Mouse (Mus musculus): ENCODE results near the gene Lamb3. TPM values are rescaled to one million over a fixed set of nuclear protein-coding genes. Genes with fewer than 3 reads are reported as not detected.
A peak's percentile ranks its signal among the peaks of the same experiment; 100 is the strongest.

Gene Lamb3
- total RNA-seq, 2 experiments from 2014 or later, result not detected

GRCm38 (mm10) chr1:193361181-193361580 lies 153.7 kb downstream of the Lamb3 start:
- no peak for ATAC-seq (replicated peaks; ENCODE audit: low FRiP score, low TSS enrichment, poor library complexity, severe bottlenecking)

- ATAC-seq (replicated peaks; ENCODE audit: low FRiP score, low TSS enrichment, poor library complexity, severe bottlenecking), result no peak
Measured at GRCm38 (mm10) chr1:193362078-193362477, 154.6 kb downstream of the Lamb3 start.

GRCm38 (mm10) chr1:193363801-193364231 lies 156.3 kb downstream of the Lamb3 start:
- peak; percentile 91 for ATAC-seq (replicated peaks; ENCODE audit: low FRiP score, low TSS enrichment, poor library complexity, severe bottlenecking)

GRCm38 (mm10) chr1:193368055-193368454 lies 160.6 kb downstream of the Lamb3 start:
- ATAC-seq (replicated peaks; ENCODE audit: low FRiP score, low TSS enrichment, poor library complexity, severe bottlenecking), result no peak

- no peak for ATAC-seq (replicated peaks; ENCODE audit: low FRiP score, low TSS enrichment, poor library complexity, severe bottlenecking)
Measured at GRCm38 (mm10) chr1:193369091-193369490, 161.6 kb downstream of the Lamb3 start.

- ATAC-seq (replicated peaks; ENCODE audit: low FRiP score, low TSS enrichment, poor library complexity, severe bottlenecking), result no peak
Measured at GRCm38 (mm10) chr1:193370096-193370495, 162.6 kb downstream of the Lamb3 start, which contains the start of gene Camk1g. Camk1g (minus strand) TSS chr1:193370298.

- no peak for ATAC-seq (replicated peaks; ENCODE audit: low FRiP score, low TSS enrichment, poor library complexity, severe bottlenecking)
Measured at GRCm38 (mm10) chr1:193373906-193374413, 166.5 kb downstream of the Lamb3 start.

GRCm38 (mm10) chr1:193376478-193377134 lies 169.1 kb downstream of the Lamb3 start:
- ATAC-seq (replicated peaks; ENCODE audit: low FRiP score, low TSS enrichment, poor library complexity, severe bottlenecking), result peak; percentile 79

DNA sequence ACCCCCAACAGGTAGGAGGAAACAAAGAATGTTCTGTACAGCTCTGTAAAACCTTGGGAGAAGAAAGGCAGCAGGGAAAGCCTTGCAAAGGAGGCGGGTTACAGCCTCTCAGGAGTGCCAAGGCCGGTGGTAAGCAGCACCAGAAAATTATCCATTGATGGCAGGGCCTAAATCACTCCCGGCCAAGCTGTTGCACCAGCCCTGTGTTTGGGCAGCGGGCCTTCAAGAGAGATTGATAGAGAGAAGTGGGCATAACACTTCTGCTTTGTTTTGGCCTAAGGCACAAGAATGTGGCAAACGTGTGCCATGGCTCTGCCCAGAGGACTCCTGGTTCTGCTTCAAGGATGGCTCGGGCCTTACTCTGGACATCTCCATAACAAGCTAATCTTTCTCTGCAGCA lies 172.1 kb downstream of the Lamb3 start:
- ATAC-seq (replicated peaks; ENCODE audit: low FRiP score, low TSS enrichment, poor library complexity, severe bottlenecking), result no peak

DNA sequence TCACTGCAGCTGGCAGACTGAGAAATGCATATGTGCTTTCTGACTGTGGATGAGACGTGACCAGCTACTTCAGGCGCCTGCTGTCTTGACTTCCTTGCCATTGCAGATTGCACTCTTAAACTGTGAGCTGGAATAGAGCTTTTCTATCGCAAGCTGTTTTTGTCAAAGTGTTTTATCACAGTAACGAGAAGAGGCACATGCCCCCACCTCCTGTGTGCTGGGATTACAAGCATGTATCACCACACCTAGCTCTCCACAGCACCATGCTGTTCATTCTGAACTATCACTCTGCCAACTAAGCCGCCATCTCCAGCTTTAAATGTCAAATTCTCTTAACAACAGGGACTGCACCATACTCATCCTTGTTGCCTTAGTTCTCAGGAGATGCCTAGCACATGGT lies 173.4 kb downstream of the Lamb3 start:
- no peak for ATAC-seq (replicated peaks; ENCODE audit: low FRiP score, low TSS enrichment, poor library complexity, severe bottlenecking)

DNA sequence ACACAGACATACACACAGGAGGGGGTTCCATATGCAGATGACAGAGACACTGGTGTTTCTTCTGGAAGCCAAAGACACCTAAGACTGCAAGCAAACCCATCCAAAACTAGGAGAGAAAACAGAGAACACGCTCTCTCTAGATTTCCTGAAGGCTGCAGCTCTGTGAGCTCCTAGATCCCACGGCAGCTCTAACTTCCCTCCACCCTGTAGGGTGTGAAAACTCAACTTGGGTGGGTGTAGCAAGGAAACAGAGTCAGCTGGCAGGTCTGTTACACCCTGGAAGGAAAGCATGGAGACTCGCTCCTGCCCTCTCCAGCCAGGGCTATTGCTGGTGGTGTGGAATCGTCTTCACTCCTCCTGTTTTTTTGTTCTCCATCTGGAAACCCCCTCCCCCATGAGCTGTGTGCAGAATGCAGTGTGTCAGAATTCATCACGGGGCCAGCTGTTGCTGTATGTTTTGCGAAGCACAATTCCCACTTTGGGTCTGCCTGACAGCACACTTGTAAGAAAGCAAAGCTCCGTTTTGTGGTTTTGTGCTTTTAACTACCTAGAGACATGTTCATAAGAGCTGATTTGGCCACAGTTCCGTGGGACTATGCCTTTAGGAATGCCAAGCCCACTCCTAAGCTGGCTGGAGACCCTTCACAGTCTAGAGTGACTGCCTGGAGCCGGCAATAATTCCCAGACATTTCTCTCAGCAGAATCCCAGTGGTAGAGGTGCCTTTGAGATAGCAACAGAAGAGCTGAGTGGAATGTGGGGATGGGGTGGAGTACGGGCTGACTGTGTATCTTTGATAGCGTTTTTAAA lies 174.3 kb downstream of the Lamb3 start:
- ATAC-seq (replicated peaks; ENCODE audit: low FRiP score, low TSS enrichment, poor library complexity, severe bottlenecking), result no peak

DNA sequence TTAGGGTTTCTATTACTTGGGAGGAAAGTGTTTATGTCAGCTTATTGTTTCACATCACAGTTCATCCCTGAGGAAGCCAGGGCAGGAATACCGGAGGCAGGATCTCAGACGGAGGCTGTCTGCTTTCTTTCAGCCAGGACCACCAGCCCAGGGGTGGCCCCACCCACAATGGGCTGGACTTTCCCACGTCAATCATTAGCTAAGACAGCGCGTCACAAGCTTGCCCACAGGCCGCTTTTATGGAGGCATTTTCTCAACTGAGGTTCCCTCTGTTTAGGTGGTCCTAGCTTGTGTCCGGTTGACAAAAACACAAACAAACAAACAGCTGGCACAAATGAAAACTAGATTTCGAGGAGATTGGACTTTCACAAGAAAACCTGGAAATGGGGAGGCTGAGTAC lies 174.9 kb downstream of the Lamb3 start:
- ATAC-seq (replicated peaks; ENCODE audit: low FRiP score, low TSS enrichment, poor library complexity, severe bottlenecking), result peak; percentile 48

DNA sequence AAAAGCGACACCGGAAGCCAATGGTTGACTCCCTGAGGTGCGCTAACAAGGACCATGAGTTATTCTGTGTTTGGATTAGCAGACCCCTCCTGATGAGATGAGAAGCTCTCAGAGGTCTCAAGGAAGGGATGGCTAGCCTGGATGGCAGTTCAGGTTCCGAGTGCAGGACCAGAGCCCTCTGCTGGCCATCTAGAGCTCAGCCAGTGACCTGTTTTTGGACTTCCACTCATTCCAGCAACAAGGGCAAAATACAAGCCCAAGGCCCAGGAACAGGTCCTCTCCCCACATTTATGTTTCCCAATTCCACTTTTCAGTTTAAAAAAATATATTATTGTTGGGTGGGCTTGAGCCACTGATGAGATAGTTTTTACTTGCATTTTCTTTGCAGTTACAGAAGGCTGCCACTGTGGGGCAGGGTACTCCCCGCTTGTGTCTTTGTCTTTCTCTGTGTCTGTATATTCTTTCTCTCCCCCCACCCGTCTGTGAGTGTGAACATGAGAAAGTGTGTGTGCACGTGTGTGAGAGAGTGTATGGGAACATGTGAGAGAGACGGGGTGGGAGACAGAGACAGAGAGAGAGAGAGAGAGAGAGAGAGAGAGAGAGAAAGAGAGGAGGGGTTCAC lies 175.5 kb downstream of the Lamb3 start:
- ATAC-seq (replicated peaks; ENCODE audit: low FRiP score, low TSS enrichment, poor library complexity, severe bottlenecking), result peak; percentile 87

DNA sequence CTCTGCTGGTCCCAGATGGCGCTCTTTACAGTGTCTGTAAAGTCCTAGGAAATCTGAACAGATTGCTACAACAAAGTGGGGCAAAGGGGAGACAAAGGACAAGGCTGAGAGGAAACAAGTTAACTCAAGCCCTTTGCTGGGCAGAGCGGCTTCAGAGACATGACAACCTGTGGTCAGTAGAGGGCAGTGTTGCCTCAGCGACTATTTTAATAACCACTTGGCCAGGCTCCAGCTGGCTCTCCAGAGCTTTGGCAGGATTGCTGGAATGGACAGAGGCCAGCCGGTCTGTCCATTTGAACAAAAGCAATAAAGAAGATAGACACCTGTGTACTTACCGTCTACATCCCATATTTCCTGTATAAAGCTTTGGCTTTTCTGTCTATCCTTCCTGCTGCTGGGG lies 178.6 kb downstream of the Lamb3 start:
- peak; percentile 46; the same call in 1 of the 2 replicates for ATAC-seq (replicated peaks; ENCODE audit: low FRiP score, low TSS enrichment, poor library complexity, severe bottlenecking)

GRCm38 (mm10) chr1:193387241-193387640 lies 179.7 kb downstream of the Lamb3 start:
- no peak for ATAC-seq (replicated peaks; ENCODE audit: low FRiP score, low TSS enrichment, poor library complexity, severe bottlenecking)

DNA sequence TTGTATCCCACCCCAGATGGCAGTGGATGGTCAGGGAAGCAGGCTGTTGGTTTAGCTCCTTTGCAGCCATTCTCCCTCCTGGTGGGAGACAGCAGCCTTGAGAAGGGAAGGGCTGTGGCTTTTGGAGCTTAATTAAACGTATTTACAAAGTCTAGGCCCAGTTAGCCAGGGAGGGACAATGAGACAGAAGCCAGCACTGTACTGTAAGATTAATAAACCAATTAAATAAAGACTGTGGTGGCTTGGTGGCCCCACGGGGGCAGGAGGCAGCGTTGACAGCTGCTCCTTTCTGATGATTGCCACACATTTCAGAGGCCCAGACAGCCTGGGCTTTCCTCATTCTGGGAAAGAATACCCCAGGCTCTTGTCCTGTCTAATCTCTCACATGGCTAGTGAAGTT lies 182.0 kb downstream of the Lamb3 start:
- ATAC-seq (replicated peaks; ENCODE audit: low FRiP score, low TSS enrichment, poor library complexity, severe bottlenecking), result no peak

GRCm38 (mm10) chr1:193390004-193390403 lies 182.5 kb downstream of the Lamb3 start:
- no peak for ATAC-seq (replicated peaks; ENCODE audit: low FRiP score, low TSS enrichment, poor library complexity, severe bottlenecking)

- ATAC-seq (replicated peaks; ENCODE audit: low FRiP score, low TSS enrichment, poor library complexity, severe bottlenecking), result no peak
Measured at GRCm38 (mm10) chr1:193392266-193392665, 184.8 kb downstream of the Lamb3 start.
